25 mouse cellular contexts compared by ENCODE assay signal in the genomic region with DNA sequence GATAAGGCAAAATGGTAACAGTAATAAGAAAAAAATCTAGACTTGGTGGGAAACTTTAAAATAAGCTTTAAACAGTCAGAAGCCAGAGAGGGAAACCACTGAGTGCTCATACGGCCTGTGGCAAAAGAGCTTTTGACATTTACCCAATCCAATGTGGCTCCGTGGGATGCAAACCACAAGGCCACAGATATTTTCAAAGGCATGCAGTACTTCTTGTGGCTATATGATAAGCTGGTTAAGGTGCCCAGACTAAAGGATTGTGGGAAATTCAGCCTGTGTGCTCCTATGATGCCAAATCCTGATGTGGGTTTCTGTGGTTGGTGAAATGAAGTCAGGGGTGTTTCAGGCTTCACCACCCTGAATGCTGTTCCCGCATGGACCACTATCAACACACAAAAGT.
"Had no signal": no experiment of that assay in that cellular context is flagged by ENCODE, and none has a peak within 500 bp of the region (broad histone marks: within the 10 kb centered on the region; RNA-seq: fewer than 3 reads in every experiment).

No protein-coding gene starts in this region.

- ATAC-seq: hindbrain, postnatal 0 days; intestine, embryonic 16.5 days had no signal

- H3K27me3 ChIP-seq: heart, embryonic 13.5 days; heart, embryonic 15.5 days; hindbrain, embryonic 13.5 days; hindbrain, embryonic 15.5 days; kidney, embryonic 15.5 days; limb, embryonic 12.5 days; liver, embryonic 13.5 days; liver, embryonic 15.5 days had no signal

- H3K4me1 ChIP-seq: liver, embryonic 13.5 days; liver, embryonic 15.5 days had no signal

- H3K9me3 ChIP-seq: heart, embryonic 13.5 days; heart, embryonic 15.5 days; hindbrain, embryonic 13.5 days; hindbrain, embryonic 15.5 days; kidney, embryonic 15.5 days; limb, embryonic 12.5 days; liver, embryonic 13.5 days; liver, embryonic 15.5 days had no signal

- H3K27ac ChIP-seq: heart, adult 2 months; heart, embryonic 13.5 days; heart, embryonic 15.5 days; hindbrain, embryonic 13.5 days; hindbrain, embryonic 15.5 days; hindbrain, postnatal 0 days; kidney, embryonic 15.5 days; kidney, postnatal 0 days; limb, embryonic 12.5 days; liver, embryonic 13.5 days; liver, embryonic 15.5 days had no signal

- H3K36me3 ChIP-seq: heart, embryonic 13.5 days; heart, embryonic 15.5 days; hindbrain, embryonic 13.5 days; hindbrain, embryonic 15.5 days; kidney, embryonic 15.5 days; limb, embryonic 12.5 days; liver, embryonic 13.5 days; liver, embryonic 15.5 days had no signal

- H3K4me3 ChIP-seq: heart, adult 2 months; heart, embryonic 13.5 days; heart, embryonic 15.5 days; hindbrain, embryonic 13.5 days; hindbrain, embryonic 15.5 days; kidney, embryonic 15.5 days; limb, embryonic 12.5 days; liver, embryonic 13.5 days; liver, embryonic 15.5 days had no signal

- DNase-seq: gastrocnemius, postnatal 14 days; heart, adult 11 months; heart, adult 2 months; heart, postnatal 14 days; heart, postnatal 36 days; kidney, adult 11 months; kidney, adult 2 months; kidney, adult 9 months; kidney, postnatal 14 days; kidney, postnatal 36 days; layer of hippocampus, adult 9-11 months; layer of hippocampus, postnatal 36 days; left cerebral cortex, postnatal 4 days; liver; liver, embryonic 13.5 days had no signal
